Mouse (Mus musculus) limb, embryonic 13.5 days (tissue): Measurements from ENCODE around the gene Lmo7. TPM values are rescaled to one million over a fixed set of nuclear protein-coding genes. Genes with fewer than 3 reads are reported as not detected.

ENCODE experiments used
- ATAC-seq: fragments of 200-750 bp; cut with Nextera tagmentation; 2 replicates; pipeline ENCODE4 v1.8.0; 2017; ENCODE audit warnings: low read depth, moderate number of reproducible peaks, moderate TSS enrichment; ENCODE audit not compliant: low FRiP score
- H3K27ac ChIP-seq: fragments of 300-500 bp; sonication (generic); 2 replicates; pipeline ENCODE4 v1.5.1; 2015; ENCODE audit warnings: inconsistent platforms, mild to moderate bottlenecking, moderate library complexity
- H3K27me3 ChIP-seq: fragments of 300-500 bp; sonication (generic); 2 replicates; pipeline ENCODE4 v1.6.1; 2015; ENCODE audit warnings: mild to moderate bottlenecking, inconsistent platforms
- H3K36me3 ChIP-seq: fragments of 300-500 bp; sonication (generic); 2 replicates; pipeline ENCODE4 v1.6.1; 2015; ENCODE audit warnings: inconsistent platforms, mild to moderate bottlenecking, moderate library complexity
- H3K4me1 ChIP-seq: fragments of 300-500 bp; sonication (generic); 2 replicates; pipeline ENCODE4 v1.6.1; 2015; ENCODE audit warnings: inconsistent platforms
- H3K4me2 ChIP-seq: fragments of 300-500 bp; sonication (generic); replicated peaks from 2 replicates; pipeline ENCODE4 v1.6.1; 2015; ENCODE audit warnings: inconsistent platforms, mild to moderate bottlenecking, moderate library complexity
- H3K4me3 ChIP-seq: fragments of 300-500 bp; sonication (generic); 2 replicates; pipeline ENCODE4 v1.5.1; 2015; ENCODE audit warnings: moderate library complexity, mild to moderate bottlenecking, inconsistent platforms
- H3K9ac ChIP-seq: fragments of 300-500 bp; sonication (generic); 2 replicates; pipeline ENCODE4 v1.6.1; 2015; ENCODE audit warnings: mild to moderate bottlenecking, inconsistent platforms
- H3K9me3 ChIP-seq: fragments of 300-500 bp; sonication (generic); 2 replicates; pipeline ENCODE4 v1.6.1; 2016; ENCODE audit warnings: inconsistent platforms
- WGBS: fragments of 180-500 bp; shearing (Covaris S2); methylation state at CpG from one replicate; pipeline ENCODE4 v1.1.7; 2015; 5-methylcytosine and 5-hydroxymethylcytosine counted together
- polyA plus RNA-seq: library from polyadenylated mRNA; unstranded; fragments of >200 nt; fragmentation: Nextera tagmentation; extraction: Ambion mirVana; gene quantifications from 2 replicates; pipeline ENCODE4 v1.2.1, GENCODE M21; 2015

Gene Lmo7
- polyA plus RNA-seq, 1 experiment from 2014 or later, result 14.4 TPM

DNA sequence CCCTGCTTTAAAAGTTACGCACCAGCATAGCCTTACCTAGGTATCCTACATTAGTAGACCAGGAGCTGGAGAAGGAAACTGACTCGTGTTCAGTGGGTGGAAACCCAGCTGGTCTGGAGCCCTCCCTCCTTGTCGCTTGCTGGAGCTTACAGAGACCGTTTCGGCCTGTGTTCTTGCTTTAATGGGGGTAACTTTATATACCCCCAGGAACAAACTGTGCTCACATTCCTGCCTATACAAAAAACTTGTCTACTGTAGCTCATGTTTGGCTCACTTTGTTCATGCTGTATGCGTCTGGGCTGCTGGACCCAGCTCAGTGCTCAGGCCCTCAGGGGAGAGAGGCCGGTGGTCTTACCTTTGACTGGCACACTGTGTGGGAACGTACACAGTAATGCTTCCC lies 162.7 kb downstream of the Lmo7 start:
- Histone ChIP-seq H3K9ac (no peak overlapping the region), H3K4me2 (no peak overlapping the region), H3K36me3 (no peaks in the 10 kb centered on the region), H3K4me3 (no peak overlapping the region), H3K27ac (no peak overlapping the region), H3K4me1 (peaks cover 11% of the 10 kb centered on the region), H3K27me3 (no peaks in the 10 kb centered on the region), H3K9me3 (no peaks in the 10 kb centered on the region)
- WGBS, result 33% methylated on average over 8 of the region's 8 CpGs
- ATAC-seq, result peak; percentile 89

- H3K4me1 ChIP-seq, result peaks cover 12% of the 10 kb centered on the region
- WGBS, result 95% methylated on average over 6 of the region's 6 CpGs
- no peak overlapping the region for H3K27ac ChIP-seq
- H3K4me3 ChIP-seq, result no peak overlapping the region
- H3K4me2 ChIP-seq, result no peak overlapping the region
- no peaks in the 10 kb centered on the region for H3K36me3 ChIP-seq
- H3K9me3 ChIP-seq, result no peaks in the 10 kb centered on the region
- no peak for ATAC-seq
- H3K9ac ChIP-seq, result no peak overlapping the region
- no peaks in the 10 kb centered on the region for H3K27me3 ChIP-seq
Measured at GRCm38 (mm10) chr14:101893215-101893614, 163.5 kb downstream of the Lmo7 start.

DNA sequence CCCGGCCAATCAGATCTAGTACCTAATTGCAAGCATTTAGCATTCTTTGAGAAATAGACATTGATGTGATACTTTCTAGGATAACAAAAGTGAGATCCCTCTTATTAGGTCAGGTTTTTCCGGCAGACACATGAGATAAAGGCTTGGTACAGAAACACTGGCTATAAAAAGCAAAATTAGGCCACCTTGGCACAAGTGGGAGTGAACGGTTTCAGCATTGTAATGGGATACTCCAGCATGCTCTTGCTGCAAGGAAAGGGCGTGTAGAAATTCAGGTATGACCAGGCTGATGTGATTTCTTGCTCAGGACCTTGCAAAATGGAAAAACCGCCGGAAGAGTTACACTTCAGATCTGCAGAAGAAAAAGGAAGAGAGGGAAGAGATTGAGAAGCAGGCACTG lies 168.5 kb downstream of the Lmo7 start:
- no peaks in the 10 kb centered on the region for H3K36me3 ChIP-seq
- no peak for ATAC-seq
- no peak overlapping the region for H3K4me2 ChIP-seq
- no peaks in the 10 kb centered on the region for H3K9me3 ChIP-seq
- no peaks in the 10 kb centered on the region for H3K27me3 ChIP-seq
- no peak overlapping the region for H3K4me3 ChIP-seq
- H3K27ac ChIP-seq, result no peak overlapping the region
- no peak overlapping the region for H3K9ac ChIP-seq
- 70% methylated on average over 6 of the region's 6 CpGs for WGBS
- peaks cover 7% of the 10 kb centered on the region for H3K4me1 ChIP-seq

DNA sequence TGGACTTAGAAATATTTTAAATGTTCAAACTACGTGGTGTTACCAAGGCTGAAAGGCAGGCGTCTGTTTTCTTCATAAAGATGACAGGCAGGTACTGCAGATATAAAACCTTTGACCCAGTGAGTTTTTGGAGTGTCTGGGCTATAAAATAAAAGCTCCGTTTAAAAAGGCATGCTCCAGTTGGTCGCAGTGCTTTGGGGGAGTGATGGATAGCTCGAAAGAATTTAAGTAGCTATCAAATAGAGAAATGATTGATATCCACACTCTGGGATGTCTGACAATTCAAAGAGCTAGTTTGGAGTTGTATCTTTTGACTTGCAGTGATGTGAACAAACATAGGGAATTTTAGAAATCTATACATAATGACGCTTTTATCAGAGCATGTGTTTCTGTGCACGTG lies 171.7 kb downstream of the Lmo7 start:
- Histone ChIP-seq H3K4me1 (peaks cover 7% of the 10 kb centered on the region), H3K4me2 (no peak overlapping the region), H3K27me3 (no peaks in the 10 kb centered on the region), H3K9ac (no peak overlapping the region), H3K36me3 (no peaks in the 10 kb centered on the region), H3K9me3 (no peaks in the 10 kb centered on the region), H3K4me3 (no peak overlapping the region), H3K27ac (no peak overlapping the region)
- no peak for ATAC-seq
- WGBS, result 36% methylated on average over 7 of the region's 7 CpGs

DNA sequence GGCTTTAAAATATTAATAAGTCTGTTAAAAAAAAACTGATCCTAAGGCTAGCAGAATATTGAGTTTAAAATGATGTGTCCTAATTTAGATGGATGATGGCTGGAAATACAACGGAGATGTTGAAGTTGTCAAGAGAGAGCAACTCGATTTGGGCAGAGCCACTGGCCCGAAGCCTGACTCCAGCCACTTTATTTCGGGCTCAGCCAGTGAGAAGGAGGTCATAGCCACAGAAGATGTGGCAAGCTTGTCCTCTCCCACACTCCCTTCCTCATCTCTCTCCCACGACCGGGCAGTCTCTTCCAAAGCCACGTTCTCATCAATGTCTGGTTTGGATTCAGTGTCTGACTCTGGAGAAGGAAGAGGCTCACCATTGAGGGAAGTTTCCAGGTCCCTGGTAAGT lies 172.2 kb downstream of the Lmo7 start:
- H3K9ac ChIP-seq, result no peak overlapping the region
- no peaks in the 10 kb centered on the region for H3K36me3 ChIP-seq
- no peak for ATAC-seq
- no peak overlapping the region for H3K27ac ChIP-seq
- H3K4me3 ChIP-seq, result no peak overlapping the region
- WGBS, result 65% methylated on average over 7 of the region's 7 CpGs
- H3K4me1 ChIP-seq, result peaks cover 7% of the 10 kb centered on the region
- no peaks in the 10 kb centered on the region for H3K9me3 ChIP-seq
- H3K4me2 ChIP-seq, result no peak overlapping the region
- no peaks in the 10 kb centered on the region for H3K27me3 ChIP-seq

DNA sequence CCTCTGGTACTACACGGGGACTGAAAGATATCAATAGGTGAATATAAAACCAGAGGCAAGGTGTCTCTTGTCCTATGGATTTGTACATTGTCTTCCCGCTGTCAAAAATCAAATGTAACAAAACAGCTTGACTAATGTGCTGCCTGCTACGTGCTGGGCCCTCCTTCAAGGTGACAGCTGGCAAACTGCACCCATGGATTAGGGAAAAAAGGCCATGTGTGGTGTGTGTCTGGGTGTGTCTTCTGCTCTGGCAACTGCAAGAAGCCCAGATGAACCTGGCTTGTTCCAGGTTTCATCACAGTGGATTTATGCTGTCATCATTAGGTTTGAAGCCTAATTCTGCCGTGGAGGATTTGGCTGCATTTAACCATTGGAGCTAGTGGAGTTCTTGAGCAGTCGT lies 174.0 kb downstream of the Lmo7 start:
- WGBS, result 79% methylated on average over 5 of the region's 5 CpGs
- Histone ChIP-seq H3K27me3 (no peaks in the 10 kb centered on the region), H3K4me1 (peaks cover 3% of the 10 kb centered on the region; the same call in 1 of the 2 replicates), H3K9ac (no peak overlapping the region), H3K36me3 (no peaks in the 10 kb centered on the region), H3K4me2 (no peak overlapping the region), H3K27ac (no peak overlapping the region), H3K9me3 (no peaks in the 10 kb centered on the region), H3K4me3 (no peak overlapping the region)
- ATAC-seq, result no peak

DNA sequence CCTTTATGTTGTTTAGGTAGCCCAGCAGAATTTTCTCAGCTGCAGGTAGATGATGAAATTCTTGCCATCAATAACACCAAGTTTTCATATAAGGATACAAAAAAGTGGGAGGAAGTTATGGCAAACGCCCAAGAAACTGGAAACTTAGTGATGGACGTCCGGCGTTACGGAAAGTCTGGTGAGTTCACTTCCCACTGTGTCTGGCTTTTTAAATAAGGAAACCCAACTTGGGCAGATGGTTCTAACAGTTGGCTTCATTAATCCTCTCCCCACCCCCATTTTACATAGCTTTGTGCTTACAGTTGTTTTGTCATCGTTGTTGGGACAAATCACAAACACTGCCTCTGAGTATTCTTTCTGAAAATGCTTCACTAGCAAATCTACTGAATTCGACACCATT lies 182.2 kb downstream of the Lmo7 start:
- no peaks in the 10 kb centered on the region for H3K27me3 ChIP-seq
- no peak overlapping the region for H3K4me3 ChIP-seq
- ATAC-seq, result no peak; the same call in 1 of the 2 replicates
- H3K27ac ChIP-seq, result no peak overlapping the region
- no peaks in the 10 kb centered on the region for H3K36me3 ChIP-seq
- H3K9me3 ChIP-seq, result no peaks in the 10 kb centered on the region
- no peak overlapping the region for H3K4me2 ChIP-seq
- WGBS, result 73% methylated on average over 7 of the region's 7 CpGs
- H3K4me1 ChIP-seq, result no peaks in the 10 kb centered on the region
- H3K9ac ChIP-seq, result no peak overlapping the region

- no peaks in the 10 kb centered on the region for H3K27me3 ChIP-seq
- no peaks in the 10 kb centered on the region for H3K4me1 ChIP-seq
- H3K4me2 ChIP-seq, result no peak overlapping the region
- H3K4me3 ChIP-seq, result no peak overlapping the region
- no peak overlapping the region for H3K9ac ChIP-seq
- no peak overlapping the region for H3K27ac ChIP-seq
- H3K36me3 ChIP-seq, result no peaks in the 10 kb centered on the region
- H3K9me3 ChIP-seq, result no peaks in the 10 kb centered on the region
- no peak for ATAC-seq
- WGBS, result 72% methylated on average over 3 of the region's 3 CpGs
Measured at GRCm38 (mm10) chr14:101912392-101912791, 182.6 kb downstream of the Lmo7 start.

DNA sequence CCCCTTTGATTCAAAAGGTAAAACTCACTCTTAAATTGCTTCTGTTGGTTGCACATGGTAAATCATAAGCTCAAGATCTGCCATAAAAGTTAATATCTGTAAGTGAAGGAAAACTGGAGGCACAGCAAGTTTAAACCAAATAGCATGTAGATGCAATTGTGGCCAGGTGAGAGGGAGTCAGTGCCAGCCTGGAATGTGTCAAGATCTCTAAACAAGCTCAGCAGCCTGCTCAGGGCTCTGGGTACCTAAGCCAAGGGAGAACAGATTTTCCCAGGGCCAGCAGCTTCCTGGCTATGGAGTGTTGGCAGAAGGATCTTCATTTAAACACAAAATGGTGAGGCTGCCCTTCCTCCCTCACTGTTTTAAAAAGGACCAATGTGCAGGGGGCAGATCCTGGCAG lies 184.6 kb downstream of the Lmo7 start:
- no peak for ATAC-seq
- no peaks in the 10 kb centered on the region for H3K27me3 ChIP-seq
- H3K4me3 ChIP-seq, result no peak overlapping the region
- H3K27ac ChIP-seq, result no peak overlapping the region
- no peak overlapping the region for H3K4me2 ChIP-seq
- H3K9ac ChIP-seq, result no peak overlapping the region
- H3K9me3 ChIP-seq, result no peaks in the 10 kb centered on the region
- H3K4me1 ChIP-seq, result no peaks in the 10 kb centered on the region
- peaks cover 3% of the 10 kb centered on the region; the same call in 1 of the 2 replicates for H3K36me3 ChIP-seq

GRCm38 (mm10) chr14:101915867-101916266 lies 186.1 kb downstream of the Lmo7 start:
- Histone ChIP-seq H3K36me3 (peaks cover 7% of the 10 kb centered on the region; the same call in 1 of the 2 replicates), H3K27ac (no peak overlapping the region), H3K4me3 (no peak overlapping the region), H3K9ac (no peak overlapping the region), H3K27me3 (no peaks in the 10 kb centered on the region), H3K4me1 (no peaks in the 10 kb centered on the region), H3K4me2 (no peak overlapping the region), H3K9me3 (no peaks in the 10 kb centered on the region)
- WGBS, result 72% methylated on average over 8 of the region's 8 CpGs
- no peak for ATAC-seq

DNA sequence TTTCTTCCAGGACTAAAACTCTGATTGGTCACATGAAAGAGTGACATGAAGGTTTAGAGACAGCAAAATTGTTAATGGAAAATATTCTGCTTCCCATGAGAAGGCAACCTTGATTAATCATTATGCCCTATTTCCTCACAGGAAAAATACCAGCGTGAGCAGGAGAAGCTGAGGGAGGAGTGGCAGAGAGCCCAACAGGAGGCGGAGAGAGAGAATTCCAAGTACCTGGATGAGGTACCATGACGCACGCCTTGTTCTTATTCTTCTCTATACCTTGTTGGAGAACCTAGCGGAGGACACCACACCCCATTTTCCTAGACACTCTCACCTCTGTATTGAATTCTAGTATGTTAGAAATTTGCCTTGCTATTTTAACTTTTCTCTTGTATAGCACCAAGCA lies 188.7 kb downstream of the Lmo7 start:
- WGBS, result 89% methylated on average over 5 of the region's 5 CpGs
- H3K36me3 ChIP-seq, result peaks cover 7% of the 10 kb centered on the region; the same call in 1 of the 2 replicates

GRCm38 (mm10) chr14:101927646-101928244 lies 198.0 kb downstream of the Lmo7 start:
- ATAC-seq, result no peak
- Histone ChIP-seq H3K9me3 (no peaks in the 10 kb centered on the region), H3K4me3 (no peak overlapping the region), H3K27ac (no peak overlapping the region), H3K27me3 (no peaks in the 10 kb centered on the region), H3K36me3 (peaks cover 3% of the 10 kb centered on the region; the same call in 1 of the 2 replicates), H3K4me2 (no peak overlapping the region), H3K9ac (no peak overlapping the region), H3K4me1 (peaks cover 3% of the 10 kb centered on the region; the same call in 1 of the 2 replicates)
- WGBS, result 81% methylated on average over 12 of the region's 12 CpGs

More for the DNA sequence above, 188.7 kb downstream of the Lmo7 start:
- ATAC-seq, result no peak
- Histone ChIP-seq H3K27ac (no peak overlapping the region), H3K27me3 (no peaks in the 10 kb centered on the region), H3K9ac (no peak overlapping the region), H3K4me2 (no peak overlapping the region), H3K4me1 (no peaks in the 10 kb centered on the region), H3K9me3 (no peaks in the 10 kb centered on the region), H3K4me3 (no peak overlapping the region)
